Mouse (Mus musculus): ENCODE results near the gene Phip. TPM values are rescaled to one million over a fixed set of nuclear protein-coding genes. Genes with fewer than 3 reads are reported as not detected.

The Phip gene
- polyA plus RNA-seq, 1 experiment from 2014 or later = 71.1 TPM

GRCm38 (mm10) chr9:82951435-82952004 lies 23.8 kb downstream of the Phip start:
- H3K9me3 ChIP-seq (ENCODE audit: control insufficient read depth, low read length) = no peaks in the 10 kb centered on the region
- H3K27me3 ChIP-seq (replicated peaks; ENCODE audit: control insufficient read depth, insufficient read depth, low read length) = no peaks in the 10 kb centered on the region
- ATAC-seq (replicated peaks; ENCODE audit: low FRiP score, low TSS enrichment, low read depth) (no peak), DNase-seq (ENCODE audit: low spot score) (no peak)
- H3K36me3 ChIP-seq (ENCODE audit: control insufficient read depth, insufficient read depth, low read length) = peaks cover 42% of the 10 kb centered on the region
- 90% methylated on average over 2 of the region's 2 CpGs for WGBS
- H3K4me3 ChIP-seq (ENCODE audit: low read depth, low read length) = no peak overlapping the region
- H3K4me2 ChIP-seq (ENCODE audit: low read length) = no peak overlapping the region
- H3K9ac ChIP-seq (ENCODE audit: low read length) = no peak overlapping the region
- H3K4me1 ChIP-seq (replicated peaks; ENCODE audit: control insufficient read depth, insufficient read depth, low read length) = no peaks in the 10 kb centered on the region
- H3K27ac ChIP-seq (ENCODE audit: low read depth) = no peak overlapping the region

- H3K4me1 ChIP-seq (replicated peaks; ENCODE audit: control insufficient read depth, insufficient read depth, low read length) = no peaks in the 10 kb centered on the region
- H3K9ac ChIP-seq (ENCODE audit: low read length) = no peak overlapping the region
- H3K36me3 ChIP-seq (ENCODE audit: control insufficient read depth, insufficient read depth, low read length) = peaks cover 74% of the 10 kb centered on the region
- no peaks in the 10 kb centered on the region for H3K9me3 ChIP-seq (ENCODE audit: control insufficient read depth, low read length)
- H3K4me3 ChIP-seq (ENCODE audit: low read depth, low read length) = no peak overlapping the region
- WGBS = 93% methylated on average over 7 of the region's 7 CpGs
- no peaks in the 10 kb centered on the region for H3K27me3 ChIP-seq (replicated peaks; ENCODE audit: control insufficient read depth, insufficient read depth, low read length)
- H3K27ac ChIP-seq (ENCODE audit: low read depth) = no peak overlapping the region
- DNase-seq (ENCODE audit: low spot score) (no peak), ATAC-seq (replicated peaks; ENCODE audit: low FRiP score, low TSS enrichment, low read depth) (no peak)
- no peak overlapping the region for H3K4me2 ChIP-seq (ENCODE audit: low read length)
Observed at GRCm38 (mm10) chr9:82907246-82907645, 68.1 kb downstream of the Phip start.

GRCm38 (mm10) chr9:82888645-82889044 lies 86.7 kb downstream of the Phip start:
- no peaks in the 10 kb centered on the region for H3K4me1 ChIP-seq (replicated peaks; ENCODE audit: control insufficient read depth, insufficient read depth, low read length)
- no peak for ATAC-seq (replicated peaks; ENCODE audit: low FRiP score, low TSS enrichment, low read depth)
- H3K27ac ChIP-seq (ENCODE audit: low read depth) = no peak overlapping the region
- DNase-seq (ENCODE audit: low spot score) = no peak
- H3K4me2 ChIP-seq (ENCODE audit: low read length) = no peak overlapping the region
- H3K27me3 ChIP-seq (replicated peaks; ENCODE audit: control insufficient read depth, insufficient read depth, low read length) = no peaks in the 10 kb centered on the region
- no peak overlapping the region for H3K4me3 ChIP-seq (ENCODE audit: low read depth, low read length)
- H3K9me3 ChIP-seq (ENCODE audit: control insufficient read depth, low read length) = no peaks in the 10 kb centered on the region
- peaks cover 69% of the 10 kb centered on the region for H3K36me3 ChIP-seq (ENCODE audit: control insufficient read depth, insufficient read depth, low read length)
- no peak overlapping the region for H3K9ac ChIP-seq (ENCODE audit: low read length)

- no peaks in the 10 kb centered on the region for H3K9me3 ChIP-seq (ENCODE audit: control insufficient read depth, low read length)
- H3K4me1 ChIP-seq (replicated peaks; ENCODE audit: control insufficient read depth, insufficient read depth, low read length) = no peaks in the 10 kb centered on the region
- ATAC-seq (replicated peaks; ENCODE audit: low FRiP score, low TSS enrichment, low read depth) (no peak), DNase-seq (ENCODE audit: low spot score) (no peak)
- H3K4me3 ChIP-seq (ENCODE audit: low read depth, low read length) = no peak overlapping the region
- peaks cover 81% of the 10 kb centered on the region for H3K36me3 ChIP-seq (ENCODE audit: control insufficient read depth, insufficient read depth, low read length)
- H3K4me2 ChIP-seq (ENCODE audit: low read length) = no peak overlapping the region
- no peaks in the 10 kb centered on the region for H3K27me3 ChIP-seq (replicated peaks; ENCODE audit: control insufficient read depth, insufficient read depth, low read length)
- no peak overlapping the region for H3K9ac ChIP-seq (ENCODE audit: low read length)
- H3K27ac ChIP-seq (ENCODE audit: low read depth) = no peak overlapping the region
Observed at GRCm38 (mm10) chr9:82884177-82884576, 91.1 kb downstream of the Phip start.

GRCm38 (mm10) chr9:82877078-82877477 lies 98.2 kb downstream of the Phip start:
- Histone ChIP-seq H3K9me3 (ENCODE audit: control insufficient read depth, low read length) (no peaks in the 10 kb centered on the region), H3K27ac (ENCODE audit: low read depth) (no peak overlapping the region), H3K36me3 (ENCODE audit: control insufficient read depth, insufficient read depth, low read length) (peaks cover 84% of the 10 kb centered on the region), H3K4me1 (replicated peaks; ENCODE audit: control insufficient read depth, insufficient read depth, low read length) (no peaks in the 10 kb centered on the region), H3K4me2 (ENCODE audit: low read length) (no peak overlapping the region), H3K27me3 (replicated peaks; ENCODE audit: control insufficient read depth, insufficient read depth, low read length) (no peaks in the 10 kb centered on the region), H3K4me3 (ENCODE audit: low read depth, low read length) (no peak overlapping the region), H3K9ac (ENCODE audit: low read length) (no peak overlapping the region)
- WGBS = 82% methylated on average over 1 of the region's 1 CpGs
- no peak for DNase-seq (ENCODE audit: low spot score)
- ATAC-seq (replicated peaks; ENCODE audit: low FRiP score, low TSS enrichment, low read depth) = no peak

GRCm38 (mm10) chr9:82867698-82868097 lies 107.6 kb downstream of the Phip start:
- Histone ChIP-seq H3K36me3 (ENCODE audit: control insufficient read depth, insufficient read depth, low read length) (peaks cover 34% of the 10 kb centered on the region), H3K4me2 (ENCODE audit: low read length) (no peak overlapping the region), H3K27me3 (replicated peaks; ENCODE audit: control insufficient read depth, insufficient read depth, low read length) (no peaks in the 10 kb centered on the region), H3K9ac (ENCODE audit: low read length) (no peak overlapping the region), H3K27ac (ENCODE audit: low read depth) (no peak overlapping the region), H3K9me3 (ENCODE audit: control insufficient read depth, low read length) (no peaks in the 10 kb centered on the region), H3K4me1 (replicated peaks; ENCODE audit: control insufficient read depth, insufficient read depth, low read length) (no peaks in the 10 kb centered on the region), H3K4me3 (ENCODE audit: low read depth, low read length) (no peak overlapping the region)
- ATAC-seq (replicated peaks; ENCODE audit: low FRiP score, low TSS enrichment, low read depth) = no peak
- WGBS = 81% methylated on average over 3 of the region's 3 CpGs
- no peak for DNase-seq (ENCODE audit: low spot score)

- Histone ChIP-seq H3K4me3 (ENCODE audit: low read depth, low read length) (no peak overlapping the region), H3K27me3 (replicated peaks; ENCODE audit: control insufficient read depth, insufficient read depth, low read length) (no peaks in the 10 kb centered on the region), H3K9me3 (ENCODE audit: control insufficient read depth, low read length) (no peaks in the 10 kb centered on the region), H3K27ac (ENCODE audit: low read depth) (no peak overlapping the region), H3K4me1 (replicated peaks; ENCODE audit: control insufficient read depth, insufficient read depth, low read length) (no peaks in the 10 kb centered on the region), H3K9ac (ENCODE audit: low read length) (no peak overlapping the region), H3K36me3 (ENCODE audit: control insufficient read depth, insufficient read depth, low read length) (peaks cover 24% of the 10 kb centered on the region), H3K4me2 (ENCODE audit: low read length) (no peak overlapping the region)
- no peak for DNase-seq (ENCODE audit: low spot score)
- WGBS = 88% methylated on average over 1 of the region's 1 CpGs
- ATAC-seq (replicated peaks; ENCODE audit: low FRiP score, low TSS enrichment, low read depth) = no peak
Observed at GRCm38 (mm10) chr9:82866121-82866520, 109.2 kb downstream of the Phip start.

GRCm38 (mm10) chr9:82861775-82862430 lies 113.4 kb downstream of the Phip start:
- Histone ChIP-seq H3K27ac (ENCODE audit: low read depth) (no peak overlapping the region), H3K4me2 (ENCODE audit: low read length) (no peak overlapping the region), H3K9me3 (ENCODE audit: control insufficient read depth, low read length) (no peaks in the 10 kb centered on the region), H3K36me3 (ENCODE audit: control insufficient read depth, insufficient read depth, low read length) (0 out of 2 replicates have a peak, but pooled peaks cover under 1% of the 10 kb centered on the region), H3K27me3 (replicated peaks; ENCODE audit: control insufficient read depth, insufficient read depth, low read length) (no peaks in the 10 kb centered on the region), H3K4me3 (ENCODE audit: low read depth, low read length) (no peak overlapping the region), H3K4me1 (replicated peaks; ENCODE audit: control insufficient read depth, insufficient read depth, low read length) (no peaks in the 10 kb centered on the region), H3K9ac (ENCODE audit: low read length) (no peak overlapping the region)
- WGBS = 91% methylated on average over 3 of the region's 3 CpGs
- no peak for ATAC-seq (replicated peaks; ENCODE audit: low FRiP score, low TSS enrichment, low read depth)
- DNase-seq (ENCODE audit: low spot score) = no peak

GRCm38 (mm10) chr9:82861316-82861715 lies 114.0 kb downstream of the Phip start:
- no peak for ATAC-seq (replicated peaks; ENCODE audit: low FRiP score, low TSS enrichment, low read depth)
- Histone ChIP-seq H3K9me3 (ENCODE audit: control insufficient read depth, low read length) (no peaks in the 10 kb centered on the region), H3K4me2 (ENCODE audit: low read length) (no peak overlapping the region), H3K9ac (ENCODE audit: low read length) (no peak overlapping the region), H3K4me3 (ENCODE audit: low read depth, low read length) (no peak overlapping the region), H3K27me3 (replicated peaks; ENCODE audit: control insufficient read depth, insufficient read depth, low read length) (no peaks in the 10 kb centered on the region), H3K36me3 (ENCODE audit: control insufficient read depth, insufficient read depth, low read length) (no peaks in the 10 kb centered on the region), H3K27ac (ENCODE audit: low read depth) (no peak overlapping the region), H3K4me1 (replicated peaks; ENCODE audit: control insufficient read depth, insufficient read depth, low read length) (no peaks in the 10 kb centered on the region)
- 86% methylated on average over 4 of the region's 4 CpGs for WGBS
- DNase-seq (ENCODE audit: low spot score) = no peak
